Mouse (Mus musculus) neural tube, embryonic 12.5 days (tissue): ENCODE measurements around the gene Trp73. TPM values are rescaled to one million over a fixed set of nuclear protein-coding genes. Genes with fewer than 3 reads are reported as not detected.

Source experiments
- ATAC-seq: fragments of 200-750 bp; cut with Nextera tagmentation; 2 replicates; pipeline ENCODE4 v1.8.0; 2017; ENCODE audit warnings: low read depth, mild to moderate bottlenecking, moderate TSS enrichment, moderate library complexity; ENCODE audit not compliant: low FRiP score
- H3K27ac ChIP-seq: fragments of 300-500 bp; sonication (generic); 2 replicates; pipeline ENCODE4 v1.5.1; 2016
- H3K27me3 ChIP-seq: fragments of 300-500 bp; sonication (generic); replicated peaks from 2 replicates; pipeline ENCODE4 v1.6.1; 2016; ENCODE audit warnings: mild to moderate bottlenecking
- H3K36me3 ChIP-seq: fragments of 300-500 bp; sonication (generic); 2 replicates; pipeline ENCODE4 v1.6.1; 2016; ENCODE audit warnings: mild to moderate bottlenecking
- H3K4me1 ChIP-seq: fragments of 300-500 bp; sonication (generic); 2 replicates; pipeline ENCODE4 v1.6.1; 2016
- H3K4me2 ChIP-seq: fragments of 300-500 bp; sonication (generic); replicated peaks from 2 replicates; pipeline ENCODE4 v1.6.1; 2016; ENCODE audit warnings: mild to moderate bottlenecking
- H3K4me3 ChIP-seq: fragments of 300-500 bp; sonication (generic); 2 replicates; pipeline ENCODE4 v1.5.1; 2016
- H3K9ac ChIP-seq: fragments of 300-500 bp; sonication (generic); 2 replicates; pipeline ENCODE4 v1.6.1; 2016; ENCODE audit warnings: mild to moderate bottlenecking
- H3K9me3 ChIP-seq: fragments of 300-500 bp; sonication (generic); 2 replicates; pipeline ENCODE4 v1.6.1; 2016; ENCODE audit warnings: mild to moderate bottlenecking
- WGBS: fragments of 180-500 bp; shearing (Covaris S2); methylation state at CpG from one replicate; pipeline ENCODE4 v1.1.7; 2016; 5-methylcytosine and 5-hydroxymethylcytosine counted together
- polyA plus RNA-seq: library from polyadenylated mRNA; unstranded; fragments of >200 nt; fragmentation: Nextera tagmentation; extraction: Ambion mirVana; gene quantifications from 2 replicates; pipeline ENCODE4 v1.2.1, GENCODE M21; 2016

Gene Trp73
- polyA plus RNA-seq, 1 experiment from 2014 or later = 0.15 TPM

DNA sequence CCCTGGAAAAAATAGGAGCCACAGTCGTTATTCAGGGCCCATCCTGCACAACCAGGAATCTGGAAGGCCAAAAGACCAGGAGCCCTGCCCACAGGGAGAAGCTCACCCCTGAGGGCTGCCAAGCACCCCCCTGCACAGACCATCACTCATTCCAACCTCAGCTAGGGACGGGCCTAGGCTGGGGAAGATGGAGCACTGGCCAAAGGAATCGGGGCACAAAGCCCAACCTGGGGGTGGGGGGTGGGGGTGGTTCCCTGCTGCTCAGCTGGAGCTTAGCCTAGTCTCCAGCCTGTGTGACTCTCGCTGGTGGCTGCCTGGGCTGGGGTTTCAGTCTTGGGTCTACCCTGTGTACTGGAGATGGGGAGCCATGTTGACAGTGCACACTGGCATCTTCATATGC is 117.2 kb downstream of the Trp73 start:
- Histone ChIP-seq H3K27me3 (peaks cover 34% of the 10 kb centered on the region), H3K4me1 (peaks cover 18% of the 10 kb centered on the region), H3K27ac (no peak overlapping the region), H3K4me2 (no peak overlapping the region), H3K36me3 (peaks cover 46% of the 10 kb centered on the region), H3K9ac (no peak overlapping the region), H3K4me3 (no peak overlapping the region), H3K9me3 (no peaks in the 10 kb centered on the region)
- 54% methylated on average over 4 of the region's 4 CpGs for WGBS
- ATAC-seq = no peak

DNA sequence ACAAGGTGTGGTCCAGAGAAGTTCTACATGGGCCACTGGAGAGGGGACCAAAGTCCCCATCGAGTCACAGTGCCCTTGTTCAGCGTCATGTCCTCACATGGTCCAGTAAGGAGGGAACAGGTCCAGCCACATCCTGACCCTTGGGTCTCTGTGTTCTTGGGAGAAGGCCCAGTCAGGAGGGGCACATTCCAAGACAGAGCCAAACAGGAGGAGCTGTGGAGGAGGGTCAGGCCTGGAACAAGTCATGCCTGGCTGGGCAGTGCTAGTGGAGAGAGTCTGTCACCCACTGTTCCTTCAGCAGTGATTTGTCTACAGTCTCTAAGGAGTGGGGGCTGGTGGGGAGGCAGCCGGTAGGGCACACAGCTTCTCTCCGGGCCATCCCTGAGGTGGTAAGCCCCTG is 117.6 kb downstream of the Trp73 start:
- H3K27ac ChIP-seq = no peak overlapping the region
- no peak for ATAC-seq
- WGBS = 84% methylated on average over 4 of the region's 4 CpGs
- no peak overlapping the region for H3K4me2 ChIP-seq
- peaks cover 51% of the 10 kb centered on the region for H3K36me3 ChIP-seq
- H3K4me1 ChIP-seq = peaks cover 18% of the 10 kb centered on the region
- peaks cover 30% of the 10 kb centered on the region for H3K27me3 ChIP-seq
- H3K9me3 ChIP-seq = no peaks in the 10 kb centered on the region
- H3K9ac ChIP-seq = no peak overlapping the region
- no peak overlapping the region for H3K4me3 ChIP-seq

DNA sequence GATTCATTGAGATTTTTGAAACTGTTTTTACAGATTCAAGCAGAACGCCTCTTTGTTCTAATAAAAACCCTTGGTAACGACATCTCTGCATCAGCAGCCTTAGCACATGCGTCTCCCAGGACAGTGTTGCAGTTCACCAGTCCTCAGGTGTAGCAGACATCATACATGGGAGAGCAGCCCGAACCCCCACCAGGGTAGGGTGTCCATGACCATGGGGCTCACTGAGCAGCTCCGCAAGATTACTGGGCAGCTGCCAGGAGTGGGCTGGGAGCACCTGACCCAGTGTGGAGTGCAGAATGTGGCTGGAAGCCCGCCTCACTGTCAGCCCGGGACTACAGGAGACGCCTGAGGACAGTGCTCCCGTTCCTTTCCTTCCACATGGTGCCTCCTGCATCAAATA is 118.6 kb downstream of the Trp73 start:
- ATAC-seq = no peak
- no peak overlapping the region for H3K27ac ChIP-seq
- peaks cover 18% of the 10 kb centered on the region for H3K4me1 ChIP-seq
- WGBS = 92% methylated on average over 9 of the region's 9 CpGs
- peaks cover 22% of the 10 kb centered on the region for H3K27me3 ChIP-seq
- no peak overlapping the region for H3K9ac ChIP-seq
- peaks cover 60% of the 10 kb centered on the region for H3K36me3 ChIP-seq
- no peaks in the 10 kb centered on the region for H3K9me3 ChIP-seq
- no peak overlapping the region for H3K4me3 ChIP-seq
- H3K4me2 ChIP-seq = no peak overlapping the region

DNA sequence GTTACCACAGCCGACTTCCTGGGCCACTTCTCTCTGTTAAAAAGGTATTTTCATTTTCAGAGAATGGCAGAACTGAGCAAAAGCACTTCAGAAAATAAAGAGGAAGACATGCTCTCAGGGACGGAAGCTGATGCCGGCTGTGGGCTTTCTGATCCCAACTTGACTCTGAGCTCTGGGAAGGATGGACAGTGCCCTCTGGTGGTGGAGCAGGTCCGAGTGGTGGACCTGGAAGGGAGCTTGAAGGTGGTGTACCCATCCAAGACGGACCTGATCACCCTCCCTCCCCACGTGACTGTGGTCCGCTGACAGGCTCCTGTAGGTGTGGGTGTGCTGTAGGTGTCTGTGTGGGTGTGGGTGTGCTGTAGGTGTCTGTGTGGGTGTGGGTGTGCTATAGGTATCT is 120.4 kb downstream of the Trp73 start:
- Histone ChIP-seq H3K36me3 (peaks cover 77% of the 10 kb centered on the region), H3K4me1 (0 out of 2 replicates have a peak, but pooled peaks cover 5% of the 10 kb centered on the region), H3K4me2 (no peak overlapping the region), H3K9me3 (no peaks in the 10 kb centered on the region), H3K27ac (no peak overlapping the region), H3K4me3 (no peak overlapping the region), H3K9ac (no peak overlapping the region), H3K27me3 (0 out of 2 replicates have a peak, but pooled peaks cover 5% of the 10 kb centered on the region)
- ATAC-seq = no peak
- 80% methylated on average over 7 of the region's 7 CpGs for WGBS

DNA sequence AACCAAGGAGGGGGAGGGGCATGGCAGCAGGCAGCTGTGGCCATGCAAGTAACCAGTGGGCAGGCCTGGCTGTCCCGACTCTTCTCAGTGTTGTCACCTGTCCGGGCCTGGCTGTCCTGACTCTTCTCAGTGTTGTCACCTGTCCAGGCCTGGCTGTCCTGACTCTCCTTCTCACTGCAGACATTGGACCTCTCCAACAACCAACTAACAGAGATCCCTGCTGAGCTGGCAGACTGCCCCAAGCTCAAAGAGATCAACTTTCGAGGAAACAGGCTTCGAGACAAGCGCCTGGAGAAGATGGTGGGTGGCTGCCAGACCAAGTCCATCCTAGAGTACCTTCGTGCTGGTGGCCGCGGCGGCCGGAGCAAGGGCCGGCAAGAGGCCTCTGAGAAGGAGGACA is 124.5 kb downstream of the Trp73 start:
- Histone ChIP-seq H3K4me2 (no peak overlapping the region), H3K4me3 (no peak overlapping the region), H3K4me1 (peaks cover 21% of the 10 kb centered on the region), H3K27ac (no peak overlapping the region), H3K9ac (no peak overlapping the region), H3K27me3 (no peaks in the 10 kb centered on the region), H3K9me3 (no peaks in the 10 kb centered on the region), H3K36me3 (peaks cover 63% of the 10 kb centered on the region)
- 94% methylated on average over 11 of the region's 11 CpGs for WGBS
- no peak for ATAC-seq

DNA sequence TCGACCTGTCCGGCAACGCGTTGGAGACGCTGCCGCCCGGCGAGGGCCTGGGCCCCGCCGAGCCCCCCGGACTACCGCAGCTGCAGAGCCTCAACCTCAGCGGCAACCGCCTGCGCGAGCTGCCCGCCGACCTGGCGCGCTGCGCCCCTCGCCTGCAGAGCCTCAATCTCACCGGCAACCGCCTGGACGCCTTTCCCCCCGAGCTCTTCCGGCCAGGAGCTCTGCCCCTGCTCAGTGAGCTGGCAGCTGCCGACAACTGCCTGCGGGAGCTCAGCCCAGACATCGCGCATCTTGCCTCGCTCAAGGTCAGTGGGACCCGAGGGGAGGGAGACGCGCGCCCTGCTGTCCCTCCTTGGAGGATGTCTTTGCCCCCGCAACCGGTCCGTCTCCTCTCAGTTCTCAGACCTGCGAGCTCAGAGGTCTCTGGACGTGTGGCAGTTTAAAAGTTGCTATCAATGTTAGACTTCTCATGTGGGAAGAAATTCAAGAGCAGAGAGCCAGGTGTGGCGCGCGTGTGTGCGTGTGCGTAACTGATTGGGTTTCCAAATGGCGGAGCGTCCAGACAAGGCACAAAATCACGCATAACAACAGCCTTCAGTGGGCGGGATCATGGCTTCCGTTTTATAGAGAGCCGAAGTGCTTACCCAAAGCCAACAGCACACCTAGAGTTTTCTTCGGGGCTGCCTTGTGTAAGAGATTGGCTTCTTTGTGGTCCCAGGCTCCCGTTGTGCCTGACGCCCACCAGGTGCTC is 127.7 kb downstream of the Trp73 start:
- Histone ChIP-seq H3K9ac (peak overlapping the region; percentile 98), H3K9me3 (no peaks in the 10 kb centered on the region), H3K27me3 (no peaks in the 10 kb centered on the region), H3K4me2 (peak overlapping the region; percentile 100), H3K27ac (0 out of 2 replicates have a peak overlapping the region, but pooled peaks have one; percentile 5), H3K4me3 (peak overlapping the region; percentile 100), H3K4me1 (peaks cover 21% of the 10 kb centered on the region), H3K36me3 (peaks cover 31% of the 10 kb centered on the region)
- WGBS = 2% methylated on average over 55 of the region's 55 CpGs
- ATAC-seq = no peak

DNA sequence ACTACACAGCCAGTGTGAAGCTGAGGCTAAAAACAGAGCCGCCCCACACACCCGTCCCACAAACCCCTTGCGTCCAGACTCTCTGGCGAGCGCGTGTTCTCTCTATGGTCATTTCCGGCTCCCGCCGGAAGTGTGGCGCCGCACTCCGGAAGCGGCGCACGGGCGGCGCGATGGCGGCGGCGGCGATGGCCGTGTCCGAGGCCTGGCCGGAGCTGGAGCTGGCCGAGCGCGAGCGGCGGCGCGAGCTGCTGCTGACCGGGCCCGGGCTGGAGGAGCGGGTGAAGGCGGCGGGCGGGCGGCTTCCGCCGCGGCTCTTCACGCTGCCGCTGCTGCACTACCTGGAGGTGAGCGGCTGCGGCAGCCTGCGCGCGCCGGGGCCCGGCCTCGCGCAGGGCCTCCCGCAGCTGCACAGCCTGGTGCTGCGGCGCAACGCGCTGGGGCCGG is 128.3 kb downstream of the Trp73 start, which contains the start of gene Lrrc47:
Gene Lrrc47 (plus strand): TSS at position 86 of the 444 bp plus-strand sequence.
- Histone ChIP-seq H3K27ac (0 out of 2 replicates have a peak within 1 kb of the TSS, but pooled peaks have one; percentile 5), H3K4me1 (peaks cover 21% of the 10 kb centered on the region), H3K27me3 (no peaks in the 10 kb centered on the region), H3K4me2 (peak within 1 kb of the TSS; percentile 100), H3K9ac (peak within 1 kb of the TSS; percentile 98), H3K9me3 (no peaks in the 10 kb centered on the region), H3K4me3 (peak within 1 kb of the TSS; percentile 100), H3K36me3 (peaks cover 30% of the 10 kb centered on the region)
- WGBS = under 1% methylated on average over 55 of the region's 59 CpGs
- peak; percentile 94 for ATAC-seq

DNA sequence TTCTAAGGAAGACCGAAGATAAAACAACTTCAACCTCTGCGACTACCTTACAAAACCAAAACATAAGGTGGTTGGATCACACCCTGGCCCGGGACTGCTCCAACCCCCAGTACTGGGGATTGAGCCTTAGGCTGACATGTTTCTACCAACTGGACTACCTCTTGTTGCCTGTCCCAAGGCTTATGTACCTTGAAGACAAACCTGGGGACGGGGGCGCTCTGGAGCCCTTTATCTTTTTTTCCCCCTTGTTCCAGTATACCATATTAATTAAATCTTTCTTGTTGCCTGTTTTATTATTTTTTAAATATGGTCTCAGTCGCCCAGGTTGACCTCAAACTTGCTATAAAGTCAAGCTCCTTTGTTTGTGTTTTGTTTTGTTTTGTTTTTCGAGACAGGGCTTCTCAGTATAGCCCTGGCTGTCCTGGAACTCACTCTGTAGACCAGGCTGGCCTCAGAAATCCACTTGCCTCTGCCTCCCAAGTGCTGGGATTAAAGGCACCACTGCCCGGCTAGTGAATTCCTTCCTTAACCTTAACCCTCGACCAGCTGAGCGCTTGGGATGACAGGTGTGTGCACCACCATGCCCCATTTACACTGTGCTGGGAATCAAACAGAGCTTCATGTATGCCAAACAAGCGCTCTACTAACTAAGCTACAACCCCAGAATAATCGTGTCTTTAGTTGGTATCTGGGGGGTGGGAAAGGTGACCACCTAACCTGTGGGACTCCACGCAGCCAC is 128.9 kb downstream of the Trp73 start:
- Histone ChIP-seq H3K27me3 (no peaks in the 10 kb centered on the region), H3K4me3 (peak overlapping the region; percentile 100), H3K4me1 (peaks cover 21% of the 10 kb centered on the region), H3K4me2 (peak overlapping the region; percentile 100), H3K27ac (no peak overlapping the region), H3K9me3 (no peaks in the 10 kb centered on the region), H3K9ac (peak overlapping the region; percentile 98), H3K36me3 (peaks cover 30% of the 10 kb centered on the region)
- WGBS = 32% methylated on average over 13 of the region's 13 CpGs
- ATAC-seq = peak; percentile 60; the same call in 1 of the 2 replicates

DNA sequence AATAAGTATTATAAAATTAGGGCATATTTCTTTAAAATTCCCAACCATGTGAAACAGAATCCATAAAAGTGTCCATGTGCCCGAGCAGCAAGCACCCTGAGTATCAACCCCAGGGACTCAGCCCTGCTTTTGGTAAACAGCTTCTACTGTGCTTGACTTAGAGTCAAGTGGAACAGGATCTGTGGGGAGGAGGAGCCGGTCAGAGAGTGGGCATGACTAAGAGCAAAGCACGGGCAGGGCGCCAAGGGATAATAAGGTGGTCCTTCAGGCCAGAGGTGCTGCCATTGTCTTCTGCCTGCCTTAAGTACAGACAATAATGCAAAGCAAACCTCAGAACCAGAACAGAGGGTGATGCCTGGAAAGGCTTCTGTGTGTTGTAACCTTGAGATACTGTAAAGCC is 132.2 kb downstream of the Trp73 start:
- 88% methylated on average over 4 of the region's 4 CpGs for WGBS
- Histone ChIP-seq H3K27me3 (no peaks in the 10 kb centered on the region), H3K4me2 (no peak overlapping the region), H3K36me3 (peaks cover 44% of the 10 kb centered on the region), H3K4me1 (peaks cover 6% of the 10 kb centered on the region), H3K27ac (no peak overlapping the region), H3K9me3 (no peaks in the 10 kb centered on the region), H3K9ac (no peak overlapping the region), H3K4me3 (no peak overlapping the region)
- ATAC-seq = no peak

DNA sequence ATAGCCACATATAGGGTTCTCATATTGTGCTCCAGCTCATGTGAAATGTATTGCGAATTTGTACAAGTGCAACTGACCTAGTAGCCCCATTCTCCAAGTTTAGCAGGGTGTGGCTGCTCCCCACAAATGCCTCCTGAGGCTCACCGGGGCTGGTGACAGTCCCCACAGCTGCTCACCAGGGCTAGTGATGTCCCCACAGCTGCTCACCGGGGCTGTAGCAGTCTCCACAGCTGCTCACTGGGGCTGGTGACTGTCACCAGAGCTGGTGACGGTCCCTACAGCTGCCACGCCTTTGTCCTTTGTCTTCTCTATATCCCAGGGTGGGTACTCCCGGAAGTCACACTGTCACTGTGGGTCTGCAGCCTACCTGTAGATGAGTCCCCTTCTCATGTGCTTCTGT is 133.7 kb downstream of the Trp73 start:
- Histone ChIP-seq H3K27me3 (no peaks in the 10 kb centered on the region), H3K4me2 (no peak overlapping the region), H3K9me3 (no peaks in the 10 kb centered on the region), H3K4me3 (no peak overlapping the region), H3K4me1 (peaks cover 2% of the 10 kb centered on the region; the same call in 1 of the 2 replicates), H3K27ac (no peak overlapping the region), H3K9ac (no peak overlapping the region), H3K36me3 (peaks cover 52% of the 10 kb centered on the region)
- 89% methylated on average over 6 of the region's 6 CpGs for WGBS
- no peak for ATAC-seq
